Mouse (Mus musculus) MEL-GATA-1-ER (cell line): Measurements from ENCODE around the gene Atg4a.

Experiments
- DNase-seq: peaks from one replicate; pipeline ENCODE4 v3.0.0-alpha.2; 2012; ENCODE audit warnings: low read depth; ENCODE audit errors: extremely low read depth

Gene Atg4a

GRCm38 (mm10) chrX:141158160-141158559 is 201.5 kb downstream of the Atg4a start:
- no peak for DNase-seq

GRCm38 (mm10) chrX:141160371-141160770 is 203.7 kb downstream of the Atg4a start:
- no peak for DNase-seq

- DNase-seq, result no peak
Observed at GRCm38 (mm10) chrX:141165067-141165466, 208.4 kb downstream of the Atg4a start.

GRCm38 (mm10) chrX:141175353-141175752 is 218.6 kb downstream of the Atg4a start:
- peak; percentile 31 for DNase-seq

- no peak for DNase-seq
Observed at GRCm38 (mm10) chrX:141195036-141195435, 238.3 kb downstream of the Atg4a start.

GRCm38 (mm10) chrX:141198993-141199392 is 242.3 kb downstream of the Atg4a start:
- DNase-seq, result no peak

GRCm38 (mm10) chrX:141212802-141213201 is 256.1 kb downstream of the Atg4a start:
- DNase-seq, result peak; percentile 16
